Mouse (Mus musculus) kidney, embryonic 14.5 days (tissue): ENCODE results near the gene Cpne7. TPM values are rescaled to one million over a fixed set of nuclear protein-coding genes. Genes with fewer than 3 reads are reported as not detected.
A peak's percentile ranks its signal among the peaks of the same experiment; 100 is the strongest.

Experiments used
- ATAC-seq: fragments of 200-750 bp; cut with Nextera tagmentation; 2 replicates; pipeline ENCODE4 v1.8.0; 2017; ENCODE audit warnings: moderate number of reproducible peaks, mild to moderate bottlenecking, moderate TSS enrichment, moderate library complexity; ENCODE audit not compliant: low FRiP score, low TSS enrichment
- H3K27ac ChIP-seq: fragments of 300-500 bp; sonication (generic); 2 replicates; pipeline ENCODE4 v1.5.1; 2014; ENCODE audit warnings: low read depth, mild to moderate bottlenecking, low read length, moderate library complexity, mixed read lengths
- H3K27me3 ChIP-seq: fragments of 300-500 bp; sonication (generic); 2 replicates; pipeline ENCODE4 v1.6.1; 2014; ENCODE audit warnings: mild to moderate bottlenecking, low read length; ENCODE audit not compliant: control insufficient read depth, insufficient read depth
- H3K36me3 ChIP-seq: fragments of 300-500 bp; sonication (generic); 2 replicates; pipeline ENCODE4 v1.6.1; 2014; ENCODE audit warnings: low read length, mixed read lengths; ENCODE audit not compliant: control insufficient read depth, insufficient read depth
- H3K4me1 ChIP-seq: fragments of 300-500 bp; sonication (generic); 2 replicates; pipeline ENCODE4 v1.6.1; 2014; ENCODE audit warnings: low read length, mixed read lengths; ENCODE audit not compliant: control insufficient read depth, insufficient read depth
- H3K4me2 ChIP-seq: fragments of 300-500 bp; sonication (generic); replicated peaks from 2 replicates; pipeline ENCODE4 v1.6.1; 2014; ENCODE audit warnings: low read depth, mild to moderate bottlenecking, low read length
- H3K4me3 ChIP-seq: fragments of 300-500 bp; sonication (generic); 2 replicates; pipeline ENCODE4 v1.5.1; 2014; ENCODE audit warnings: mild to moderate bottlenecking, low read length
- H3K9ac ChIP-seq: fragments of 300-500 bp; sonication (generic); 2 replicates; pipeline ENCODE4 v1.6.1; 2014; ENCODE audit warnings: low read depth, mild to moderate bottlenecking, low read length, moderate library complexity
- H3K9me3 ChIP-seq: fragments of 300-500 bp; sonication (generic); 2 replicates; pipeline ENCODE4 v1.6.1; 2016; ENCODE audit warnings: low read length; ENCODE audit not compliant: control insufficient read depth
- WGBS: fragments of 180-500 bp; shearing (Covaris S2); extraction: QIAGEN DNeasy Blood & Tissue Kit; methylation state at CpG from one replicate; pipeline ENCODE4 v1.1.7; 2014; 5-methylcytosine and 5-hydroxymethylcytosine counted together
- polyA plus RNA-seq: library from polyadenylated mRNA; unstranded; fragments of >200 nt; fragmentation: Nextera tagmentation; extraction: Ambion mirVana; gene quantifications from 2 replicates; pipeline ENCODE4 v1.2.1, GENCODE M21; 2014

Gene Cpne7
- polyA plus RNA-seq, 1 experiment from 2014 or later = 0.11 TPM

DNA sequence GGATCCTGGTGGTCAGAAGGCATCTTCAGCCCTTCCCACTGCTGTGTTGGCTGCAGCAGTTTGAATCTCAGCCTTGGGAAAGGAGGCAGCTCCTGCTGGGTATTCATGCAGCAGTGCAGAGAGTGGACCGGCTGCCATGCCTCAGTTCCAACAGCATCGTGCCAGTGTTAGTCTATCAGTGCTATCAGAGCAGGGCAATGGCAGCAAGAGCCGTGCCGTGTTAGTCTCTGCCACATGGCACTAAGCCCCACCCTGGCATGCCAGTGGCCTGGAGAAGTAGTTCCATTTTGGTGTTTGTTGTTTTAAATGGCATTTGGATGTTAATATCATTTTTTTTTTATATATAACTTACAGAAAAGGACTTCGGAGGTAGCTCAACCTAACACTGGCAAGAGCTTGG is 8.2 kb upstream of the Cpne7 start:
- Histone ChIP-seq H3K4me1 (no peaks in the 10 kb centered on the region), H3K9me3 (no peaks in the 10 kb centered on the region), H3K36me3 (peaks cover 17% of the 10 kb centered on the region), H3K4me2 (no peak overlapping the region), H3K4me3 (no peak overlapping the region), H3K9ac (no peak overlapping the region), H3K27ac (no peak overlapping the region), H3K27me3 (no peaks in the 10 kb centered on the region)
- ATAC-seq = no peak
- WGBS = 91% methylated on average over 5 of the region's 5 CpGs

DNA sequence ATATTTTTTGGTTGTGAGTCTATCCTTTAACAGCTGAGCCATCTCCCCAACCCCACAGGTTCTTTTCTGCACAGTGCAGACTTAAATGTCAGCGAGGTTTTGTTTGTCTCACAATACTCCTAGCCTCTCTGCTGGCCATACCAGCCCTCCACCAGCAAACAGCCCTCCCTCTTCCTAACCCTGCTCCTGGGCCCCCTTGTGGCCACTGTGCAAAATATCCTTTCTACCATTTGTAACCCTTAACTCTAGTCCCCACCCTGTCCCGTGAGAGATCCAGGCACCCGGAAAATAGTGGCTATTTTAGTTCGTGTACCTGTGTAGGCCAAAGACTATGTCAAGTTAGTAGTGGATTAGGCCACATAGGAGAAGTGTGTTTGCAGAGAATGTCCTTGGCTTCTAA is 6.5 kb upstream of the Cpne7 start:
- Histone ChIP-seq H3K9ac (no peak overlapping the region), H3K4me3 (no peak overlapping the region), H3K27me3 (peaks cover under 1% of the 10 kb centered on the region), H3K9me3 (no peaks in the 10 kb centered on the region), H3K36me3 (peaks cover under 1% of the 10 kb centered on the region; the same call in 1 of the 2 replicates), H3K4me2 (no peak overlapping the region), H3K4me1 (0 out of 2 replicates have a peak, but pooled peaks cover 3% of the 10 kb centered on the region), H3K27ac (no peak overlapping the region)
- WGBS = 16% methylated on average over 4 of the region's 4 CpGs
- peak; percentile 41; the same call in 1 of the 2 replicates for ATAC-seq

DNA sequence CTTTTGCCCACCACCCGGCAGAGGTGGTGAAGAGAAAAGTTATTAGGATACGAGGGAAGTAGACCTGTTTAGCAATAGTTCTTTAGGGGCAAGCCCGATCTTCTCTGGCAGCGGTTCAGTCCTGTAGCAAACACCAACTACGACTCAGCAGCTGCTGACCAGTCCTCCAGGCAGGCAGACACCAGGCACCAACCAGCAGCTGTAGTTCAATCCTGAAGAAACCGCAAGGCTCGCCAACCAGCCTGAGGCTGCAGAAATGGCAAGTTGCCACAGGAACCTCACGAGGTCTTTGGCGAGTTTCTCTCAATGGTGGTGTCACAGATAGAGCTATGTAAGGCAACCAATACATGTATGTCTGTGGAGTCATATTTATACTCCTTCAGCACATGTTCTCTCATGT is 4.3 kb upstream of the Cpne7 start:
- 82% methylated on average over 9 of the region's 9 CpGs for WGBS
- no peak overlapping the region for H3K27ac ChIP-seq
- peaks cover 12% of the 10 kb centered on the region; the same call in 1 of the 2 replicates for H3K4me1 ChIP-seq
- H3K27me3 ChIP-seq = peaks cover 23% of the 10 kb centered on the region
- no peaks in the 10 kb centered on the region for H3K36me3 ChIP-seq
- H3K9me3 ChIP-seq = no peaks in the 10 kb centered on the region
- no peak overlapping the region for H3K4me3 ChIP-seq
- no peak for ATAC-seq
- H3K9ac ChIP-seq = no peak overlapping the region
- H3K4me2 ChIP-seq = no peak overlapping the region

DNA sequence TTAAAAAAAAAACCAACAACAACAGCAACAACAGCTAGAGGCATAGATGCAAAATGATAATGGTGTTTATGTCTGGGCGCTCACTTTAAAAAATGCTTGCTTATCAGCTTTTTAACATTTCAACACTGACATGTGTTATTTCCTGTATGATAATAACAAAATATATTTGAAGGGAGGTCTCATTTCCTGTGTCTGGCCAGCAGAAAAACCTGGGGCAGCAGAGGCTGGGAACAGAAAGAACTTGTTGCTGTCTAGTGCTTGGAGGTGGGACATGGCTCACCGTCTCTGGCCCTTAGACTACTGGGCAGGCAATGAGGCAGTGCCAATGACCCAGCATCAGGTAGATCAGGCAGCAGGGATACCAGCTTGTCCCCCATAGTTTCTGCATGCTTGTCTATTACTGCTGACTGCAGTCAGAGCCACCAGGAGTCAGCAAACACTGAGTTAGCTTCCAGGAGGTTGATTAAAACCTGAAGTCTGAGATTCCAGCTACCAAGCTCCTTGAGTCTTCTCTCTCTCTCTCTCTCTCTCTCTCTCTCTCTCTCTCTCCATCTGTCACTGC is 3.2 kb upstream of the Cpne7 start:
- no peaks in the 10 kb centered on the region for H3K9me3 ChIP-seq
- H3K27ac ChIP-seq = no peak overlapping the region
- WGBS = 56% methylated on average over 2 of the region's 2 CpGs
- no peak overlapping the region for H3K9ac ChIP-seq
- no peak for ATAC-seq
- no peaks in the 10 kb centered on the region for H3K36me3 ChIP-seq
- H3K27me3 ChIP-seq = peaks cover 34% of the 10 kb centered on the region
- H3K4me1 ChIP-seq = peaks cover 12% of the 10 kb centered on the region; the same call in 1 of the 2 replicates
- H3K4me3 ChIP-seq = no peak overlapping the region
- no peak overlapping the region for H3K4me2 ChIP-seq

DNA sequence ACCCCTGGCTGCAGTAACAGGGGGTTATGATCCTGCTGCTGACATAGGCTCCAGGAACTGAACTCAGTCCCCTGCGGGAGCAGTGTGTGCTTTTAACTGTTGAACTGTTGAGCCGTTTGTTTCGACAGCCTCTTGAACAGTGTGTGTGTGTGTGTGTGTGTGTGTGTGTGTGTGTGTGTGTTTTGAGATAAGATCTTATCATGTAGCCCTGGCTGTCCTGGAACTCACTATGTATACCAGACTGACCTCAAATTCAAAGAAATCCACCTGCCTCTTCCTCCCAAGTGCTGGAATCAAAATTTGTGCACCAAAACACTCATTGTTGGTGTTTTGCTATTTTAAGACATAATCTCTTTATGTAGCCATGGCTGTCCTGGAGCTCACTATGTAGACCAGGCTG is 2.5 kb upstream of the Cpne7 start:
- Histone ChIP-seq H3K4me3 (no peak overlapping the region), H3K27me3 (peaks cover 41% of the 10 kb centered on the region), H3K4me1 (peaks cover 12% of the 10 kb centered on the region; the same call in 1 of the 2 replicates), H3K4me2 (no peak overlapping the region), H3K36me3 (no peaks in the 10 kb centered on the region), H3K27ac (no peak overlapping the region), H3K9me3 (no peaks in the 10 kb centered on the region), H3K9ac (no peak overlapping the region)
- ATAC-seq = no peak
- WGBS = 59% methylated on average over 3 of the region's 3 CpGs

DNA sequence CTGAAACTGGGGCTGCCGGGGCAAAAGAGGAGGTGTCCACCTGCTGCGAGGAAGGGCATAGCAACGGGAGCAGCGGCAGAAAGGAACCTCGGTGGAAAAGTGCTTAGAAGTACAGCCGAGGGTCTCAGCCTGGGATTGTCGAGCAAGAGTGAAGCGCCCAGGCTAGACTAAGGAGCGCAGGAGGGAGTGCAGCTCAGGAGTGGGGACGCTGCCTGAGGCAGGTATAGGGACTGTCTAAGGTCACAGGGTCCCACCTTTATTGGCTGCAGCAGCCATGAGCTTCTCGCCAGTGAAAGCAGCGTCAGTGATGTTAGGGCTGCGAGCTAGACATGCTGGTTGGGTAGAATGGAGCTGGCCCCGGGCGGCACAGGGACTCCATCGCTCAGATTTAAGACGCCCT is 570 bp downstream of the Cpne7 start:
- H3K4me3 ChIP-seq = peak overlapping the region; percentile 51
- 3% methylated on average over 17 of the region's 17 CpGs for WGBS
- H3K36me3 ChIP-seq = no peaks in the 10 kb centered on the region
- H3K4me2 ChIP-seq = peak overlapping the region; percentile 90
- H3K27me3 ChIP-seq = peaks cover 44% of the 10 kb centered on the region
- ATAC-seq = no peak
- peaks cover 17% of the 10 kb centered on the region; the same call in 1 of the 2 replicates for H3K4me1 ChIP-seq
- H3K9ac ChIP-seq = peak overlapping the region; percentile 38; the same call in 1 of the 2 replicates
- H3K9me3 ChIP-seq = no peaks in the 10 kb centered on the region
- no peak overlapping the region for H3K27ac ChIP-seq

DNA sequence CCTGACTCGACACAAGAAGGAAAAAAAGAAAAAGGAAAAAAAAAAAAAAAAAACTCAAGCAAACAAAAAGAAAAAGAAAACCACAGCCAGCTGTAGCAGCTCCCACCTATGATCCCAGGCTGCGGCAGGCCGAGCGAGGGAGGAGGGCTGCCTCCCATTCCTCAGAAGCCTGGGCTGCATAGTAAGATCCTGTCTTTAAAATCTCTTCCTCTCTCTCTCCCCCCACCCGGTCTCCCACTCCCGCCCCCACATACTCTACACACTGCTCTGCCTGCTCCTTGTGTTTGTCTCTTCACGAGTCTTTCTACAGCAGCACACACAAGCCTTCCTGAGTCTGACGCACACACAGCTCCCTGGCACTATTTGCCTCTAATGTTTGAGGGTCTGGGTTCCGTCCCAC is 4.9 kb downstream of the Cpne7 start:
- Histone ChIP-seq H3K27ac (no peak overlapping the region), H3K9me3 (no peaks in the 10 kb centered on the region), H3K4me3 (no peak overlapping the region), H3K36me3 (no peaks in the 10 kb centered on the region), H3K27me3 (peaks cover 29% of the 10 kb centered on the region), H3K4me1 (peaks cover 15% of the 10 kb centered on the region; the same call in 1 of the 2 replicates), H3K9ac (0 out of 2 replicates have a peak overlapping the region, but pooled peaks have one; percentile 20), H3K4me2 (no peak overlapping the region)
- ATAC-seq = no peak
- WGBS = 27% methylated on average over 9 of the region's 9 CpGs

DNA sequence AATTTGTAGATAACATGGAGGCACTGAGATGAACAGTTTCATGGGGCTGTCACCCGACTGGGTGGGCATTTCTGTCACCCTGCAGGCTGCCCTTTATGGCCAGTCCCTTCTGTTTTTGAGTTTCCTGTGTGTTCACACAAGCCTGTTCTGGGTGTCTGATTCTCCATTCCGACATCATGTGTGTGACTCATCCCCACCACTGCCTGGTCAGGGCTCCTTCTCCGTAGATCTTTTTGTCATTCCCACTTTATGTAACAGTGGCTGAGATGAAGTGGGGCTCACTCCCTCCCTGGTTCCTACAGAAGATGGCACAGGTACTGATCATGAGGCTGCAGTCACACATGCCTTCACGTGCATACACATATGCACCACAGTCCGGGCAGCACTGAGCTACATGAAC is 5.5 kb downstream of the Cpne7 start:
- no peak overlapping the region for H3K4me3 ChIP-seq
- H3K27me3 ChIP-seq = peaks cover 23% of the 10 kb centered on the region
- H3K9ac ChIP-seq = 0 out of 2 replicates have a peak overlapping the region, but pooled peaks have one; percentile 20
- 76% methylated on average over 5 of the region's 5 CpGs for WGBS
- H3K4me1 ChIP-seq = peaks cover 10% of the 10 kb centered on the region; the same call in 1 of the 2 replicates
- no peaks in the 10 kb centered on the region for H3K9me3 ChIP-seq
- no peak overlapping the region for H3K4me2 ChIP-seq
- ATAC-seq = no peak
- no peak overlapping the region for H3K27ac ChIP-seq
- no peaks in the 10 kb centered on the region for H3K36me3 ChIP-seq

DNA sequence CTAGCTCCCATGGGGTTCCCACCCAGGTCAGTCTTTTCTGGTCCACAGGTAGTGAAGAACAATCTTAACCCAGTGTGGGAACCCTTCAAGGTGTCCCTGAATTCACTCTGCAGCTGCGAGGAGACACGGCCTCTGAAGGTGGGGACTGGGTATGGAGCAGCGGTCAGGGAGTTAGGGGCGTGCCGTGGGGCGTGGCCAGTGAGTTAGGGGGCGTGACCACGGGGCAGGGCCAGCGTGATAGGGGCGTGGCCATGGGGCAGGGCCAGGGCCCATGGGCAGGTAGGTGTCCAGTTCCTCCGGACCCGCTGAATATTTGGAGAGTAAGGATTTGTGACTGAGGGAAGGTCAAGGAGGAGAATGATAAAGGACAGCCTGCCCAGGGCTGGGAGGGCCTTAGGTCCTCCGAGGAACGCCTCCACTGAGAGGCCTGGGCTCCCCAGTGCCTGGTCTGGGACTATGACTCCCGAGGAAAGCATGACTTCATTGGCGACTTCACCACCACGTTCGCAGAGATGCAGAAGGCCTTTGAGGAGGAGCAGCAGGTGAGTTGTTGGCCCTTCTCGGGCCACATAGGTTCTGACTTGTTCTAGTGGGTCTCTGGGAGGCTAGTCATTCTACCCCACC is 9.1 kb downstream of the Cpne7 start:
- H3K27ac ChIP-seq = no peak overlapping the region
- H3K9me3 ChIP-seq = no peaks in the 10 kb centered on the region
- H3K4me2 ChIP-seq = peak overlapping the region; percentile 9
- peaks cover 10% of the 10 kb centered on the region; the same call in 1 of the 2 replicates for H3K4me1 ChIP-seq
- H3K36me3 ChIP-seq = no peaks in the 10 kb centered on the region
- no peaks in the 10 kb centered on the region; the same call in 1 of the 2 replicates for H3K27me3 ChIP-seq
- H3K4me3 ChIP-seq = no peak overlapping the region
- peak; percentile 78 for ATAC-seq
- 7% methylated on average over 19 of the region's 19 CpGs for WGBS
- H3K9ac ChIP-seq = no peak overlapping the region
